Mouse (Mus musculus) left cerebral cortex, adult 11 months (tissue): ENCODE data around the gene Tiam1.

Experiments
- DNase-seq: peaks from one replicate; pipeline ENCODE4 v3.0.0; 2022; ENCODE audit warnings: low spot score

Gene Tiam1

GRCm38 (mm10) chr16:89841894-89842293, 301.7 kb downstream of the Tiam1 start:
- DNase-seq: no peak

GRCm38 (mm10) chr16:89840361-89840760, 303.2 kb downstream of the Tiam1 start:
- DNase-seq: no peak

- no peak for DNase-seq
These were observed 303.7 kb downstream of the Tiam1 start for GRCm38 (mm10) chr16:89839829-89840228.

- no peak for DNase-seq
These were observed 306.5 kb downstream of the Tiam1 start for GRCm38 (mm10) chr16:89837096-89837495.

GRCm38 (mm10) chr16:89835551-89835950, 308.0 kb downstream of the Tiam1 start:
- DNase-seq: no peak

GRCm38 (mm10) chr16:89833011-89833410, 310.6 kb downstream of the Tiam1 start:
- no peak for DNase-seq

- DNase-seq: no peak
These were observed 312.4 kb downstream of the Tiam1 start for GRCm38 (mm10) chr16:89831172-89831571.

GRCm38 (mm10) chr16:89830221-89830648, 313.3 kb downstream of the Tiam1 start:
- DNase-seq: no peak

GRCm38 (mm10) chr16:89827496-89828125, 316.0 kb downstream of the Tiam1 start:
- no peak for DNase-seq

- no peak for DNase-seq
These were observed 317.7 kb downstream of the Tiam1 start for GRCm38 (mm10) chr16:89825875-89826274.

GRCm38 (mm10) chr16:89822882-89823281, 320.7 kb downstream of the Tiam1 start:
- DNase-seq: no peak

- DNase-seq: no peak
These were observed 324.9 kb downstream of the Tiam1 start for GRCm38 (mm10) chr16:89818661-89819060.

GRCm38 (mm10) chr16:89817861-89818630, 325.5 kb downstream of the Tiam1 start:
- no peak for DNase-seq

- DNase-seq: no peak
These were observed 326.3 kb downstream of the Tiam1 start for GRCm38 (mm10) chr16:89817301-89817700.

GRCm38 (mm10) chr16:89816506-89817172, 326.9 kb downstream of the Tiam1 start:
- no peak for DNase-seq

GRCm38 (mm10) chr16:89813536-89813935, 330.0 kb downstream of the Tiam1 start:
- no peak for DNase-seq

GRCm38 (mm10) chr16:89812891-89813290, 330.7 kb downstream of the Tiam1 start:
- DNase-seq: no peak

- no peak for DNase-seq
These were observed 333.2 kb downstream of the Tiam1 start for GRCm38 (mm10) chr16:89810398-89810797.

GRCm38 (mm10) chr16:89808168-89808567, 335.4 kb downstream of the Tiam1 start:
- no peak for DNase-seq

GRCm38 (mm10) chr16:89805946-89806345, 337.6 kb downstream of the Tiam1 start:
- DNase-seq: no peak

GRCm38 (mm10) chr16:89805210-89805609, 338.4 kb downstream of the Tiam1 start:
- DNase-seq: no peak

- DNase-seq: no peak
These were observed 342.1 kb downstream of the Tiam1 start for GRCm38 (mm10) chr16:89801493-89801892.

GRCm38 (mm10) chr16:89799772-89800171, 343.8 kb downstream of the Tiam1 start:
- DNase-seq: no peak
